Mouse (Mus musculus): ENCODE measurements around the gene Hadhb. TPM values are rescaled to one million over a fixed set of nuclear protein-coding genes. Genes with fewer than 3 reads are reported as not detected.

Hadhb gene
- 100 to 1,000 TPM; 340 to 569 TPM for total RNA-seq (2021)
- long read RNA-seq, experiment 1, transcript Hadhb-202 (16 exons, 2,045 nt), result minor isoform, 24 of 1,288 reads
- long read RNA-seq, experiment 1, transcript Hadhb-203 (16 exons, 2,048 nt), result minor isoform, 454 of 1,288 reads
- long read RNA-seq, experiment 1, transcript Hadhb-201 (16 exons, 2,033 nt), result major isoform, 745 of 1,288 reads
- long read RNA-seq, experiment 1, partial matches to known transcripts, result 30 of 1,288 reads
- long read RNA-seq, experiment 1, other reads (novel, unspliced or antisense), result 35 of 1,288 reads
- long read RNA-seq, experiment 2, transcript Hadhb-203 (16 exons, 2,048 nt), result minor isoform, 508 of 1,487 reads
- long read RNA-seq, experiment 2, transcript Hadhb-201 (16 exons, 2,033 nt), result major isoform, 874 of 1,487 reads
- long read RNA-seq, experiment 2, transcript Hadhb-202 (16 exons, 2,045 nt), result minor isoform, 20 of 1,487 reads
- long read RNA-seq, experiment 2, partial matches to known transcripts, result 49 of 1,487 reads
- long read RNA-seq, experiment 2, other reads (novel, unspliced or antisense), result 36 of 1,487 reads

- H3K27ac ChIP-seq, result peak within 1 kb of the TSS; percentile 100
- no peak for TF ChIP-seq CTCF (IDR thresholded peaks at IDR 0.05)
- H3K4me3 ChIP-seq, result peak within 1 kb of the TSS; percentile 86
- intact Hi-C loops (cut with DNase I), result no loop called here
- peak; percentile 96 for DNase-seq
Observed at GRCm38 (mm10) chr5:30154474-30155394, at the start of gene Hadhb, which contains the start of gene Hadha. Gene Hadhb (plus strand): TSS chr5:30155248. Gene Hadha (minus strand): TSS chr5:30155162.

- no peak for DNase-seq
- intact Hi-C loops (cut with DNase I), result no loop called here
- no peak for TF ChIP-seq CTCF (IDR thresholded peaks at IDR 0.05)
- no peak within 1 kb of the TSS for H3K27ac ChIP-seq
- peak within 1 kb of the TSS; percentile 74 for H3K4me3 ChIP-seq
Observed at GRCm38 (mm10) chr5:30105668-30106300, 49.3 kb upstream of the Hadhb start, which contains the start of gene 3110082J24Rik. Gene 3110082J24Rik (minus strand): TSS chr5:30106086.

DNA sequence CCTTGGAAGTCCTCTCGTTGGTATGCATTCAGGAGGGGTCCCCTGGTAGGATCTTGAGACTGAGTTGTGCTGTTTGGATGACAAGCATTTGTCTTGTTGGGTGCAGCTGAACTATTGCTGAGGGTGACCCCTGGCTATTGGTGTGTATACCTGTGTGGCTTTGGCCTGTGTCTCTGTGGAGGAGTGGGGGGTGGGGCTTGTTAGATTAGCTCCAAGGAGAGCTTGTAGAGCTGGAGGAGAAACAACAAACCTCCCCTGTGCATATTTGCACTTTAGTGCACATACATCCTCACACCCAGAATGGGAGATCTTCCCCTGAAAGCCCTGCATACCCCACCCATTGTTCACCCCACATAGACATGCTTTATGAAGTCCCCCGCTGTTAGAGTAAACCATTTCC, 48.3 kb upstream of the Hadhb start:
- intact Hi-C loops (cut with DNase I), result no loop called here
- TF ChIP-seq CTCF (IDR thresholded peaks at IDR 0.05), result no peak
- no peak overlapping the region for H3K27ac ChIP-seq
- DNase-seq, result no peak
- no peak overlapping the region for H3K4me3 ChIP-seq

DNA sequence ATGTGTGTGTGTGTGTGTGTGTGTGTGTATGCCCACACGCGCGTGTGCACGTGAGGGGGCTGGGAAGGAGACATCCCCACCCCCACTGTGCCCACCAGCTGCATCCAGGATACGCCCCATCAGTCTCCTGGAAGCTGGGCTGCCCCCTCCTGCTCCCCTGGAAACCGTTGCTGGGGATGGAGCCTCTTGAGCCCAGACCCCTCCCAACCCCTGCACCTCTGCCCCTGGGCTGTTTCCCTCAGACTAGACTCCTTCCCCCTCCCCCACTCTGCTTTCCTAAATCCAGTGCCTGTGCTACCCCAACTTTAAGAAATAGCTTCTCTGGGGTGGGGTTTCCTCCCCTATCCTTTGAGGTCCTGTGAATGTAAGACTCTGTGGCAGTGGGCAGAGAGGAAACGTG, 47.9 kb upstream of the Hadhb start:
- H3K27ac ChIP-seq, result no peak overlapping the region
- DNase-seq, result no peak
- intact Hi-C loops (cut with DNase I), result no loop called here
- TF ChIP-seq CTCF (IDR thresholded peaks at IDR 0.05), result no peak
- no peak overlapping the region for H3K4me3 ChIP-seq

GRCm38 (mm10) chr5:30107611-30108041, 47.4 kb upstream of the Hadhb start:
- no peak for TF ChIP-seq CTCF (IDR thresholded peaks at IDR 0.05)
- H3K27ac ChIP-seq, result no peak overlapping the region
- no peak for DNase-seq
- intact Hi-C loops (cut with DNase I), result no loop called here
- no peak overlapping the region for H3K4me3 ChIP-seq

GRCm38 (mm10) chr5:30108233-30108632, 46.8 kb upstream of the Hadhb start:
- no peak overlapping the region for H3K4me3 ChIP-seq
- no peak for DNase-seq
- H3K27ac ChIP-seq, result no peak overlapping the region
- TF ChIP-seq CTCF (IDR thresholded peaks at IDR 0.05), result no peak
- intact Hi-C loops (cut with DNase I), result no loop called here

DNA sequence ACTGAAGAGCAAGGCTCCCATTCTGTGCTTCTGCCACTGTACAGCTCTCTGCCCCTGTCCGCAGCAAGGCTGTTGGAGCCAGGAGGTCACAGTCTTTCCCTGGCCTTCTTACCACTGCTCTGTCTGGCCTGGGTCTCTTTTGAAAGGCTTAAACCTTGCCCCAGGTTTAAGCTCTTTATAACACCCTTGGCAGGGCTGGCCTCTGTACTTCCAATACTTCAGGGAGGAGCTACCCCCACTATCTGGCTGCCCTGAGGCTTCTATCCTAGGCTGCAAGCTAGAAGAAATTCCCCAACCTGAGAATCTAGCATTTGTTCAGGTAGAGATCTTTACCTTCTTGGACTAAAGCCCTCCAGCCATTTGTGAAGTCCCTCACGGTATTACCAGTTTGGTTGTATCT, 45.1 kb upstream of the Hadhb start:
- no peak for DNase-seq
- no peak for TF ChIP-seq CTCF (IDR thresholded peaks at IDR 0.05)
- H3K27ac ChIP-seq, result no peak overlapping the region
- intact Hi-C loops (cut with DNase I), result loop anchor here (10.0 kb wide), 1 partner anchor 285 kb away; no protein-coding TSS in a partner anchor
- no peak overlapping the region for H3K4me3 ChIP-seq

DNA sequence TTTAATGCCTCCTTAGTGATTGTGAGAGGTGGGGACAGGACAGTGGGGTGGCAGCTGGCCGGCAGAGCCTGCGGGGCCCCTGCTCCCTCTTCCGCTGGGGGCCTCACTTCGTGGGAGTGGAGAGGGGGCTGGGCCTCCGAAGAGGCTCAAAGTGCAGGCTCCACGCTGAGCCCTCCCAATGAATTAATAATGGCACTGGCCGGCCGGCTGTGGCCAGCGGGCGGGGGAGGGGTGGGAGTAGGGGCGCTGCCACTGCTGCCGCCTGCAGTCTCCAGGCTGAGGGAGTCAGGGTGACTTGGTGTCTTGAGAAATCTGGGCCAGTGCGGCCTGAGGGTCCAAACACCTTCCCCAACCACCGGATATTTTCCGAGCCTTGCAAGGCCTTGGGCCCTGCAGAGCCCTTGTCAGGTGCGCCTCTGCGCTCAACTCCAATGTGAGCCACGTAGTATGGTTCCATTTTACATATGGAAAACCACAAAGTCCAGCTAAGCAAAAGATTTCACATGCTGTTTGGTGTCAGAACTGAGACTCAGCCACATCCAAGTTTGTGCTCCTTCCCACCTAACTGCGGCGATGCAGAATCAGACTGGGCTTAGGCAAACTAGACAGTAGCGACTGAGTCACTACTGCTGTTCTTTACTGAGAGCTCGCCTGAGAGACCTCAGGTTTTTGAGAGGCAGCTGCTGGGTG, 44.5 kb upstream of the Hadhb start:
- no peak for DNase-seq
- TF ChIP-seq CTCF (IDR thresholded peaks at IDR 0.05), result no peak
- peak overlapping the region; percentile 54 for H3K4me3 ChIP-seq
- no peak overlapping the region for H3K27ac ChIP-seq
- intact Hi-C loops (cut with DNase I), result loop anchor here (10.0 kb wide), 1 partner anchor 286 kb away; no protein-coding TSS in a partner anchor

- DNase-seq, result no peak
- intact Hi-C loops (cut with DNase I), result loop anchor here (10.0 kb wide), 1 partner anchor 286 kb away; no protein-coding TSS in a partner anchor
- no peak; the same call in 1 of the 2 replicates for TF ChIP-seq CTCF (IDR thresholded peaks at IDR 0.05)
- H3K27ac ChIP-seq, result no peak overlapping the region
- H3K4me3 ChIP-seq, result peak overlapping the region; percentile 54
Observed at GRCm38 (mm10) chr5:30111126-30111525, 43.9 kb upstream of the Hadhb start.

DNA sequence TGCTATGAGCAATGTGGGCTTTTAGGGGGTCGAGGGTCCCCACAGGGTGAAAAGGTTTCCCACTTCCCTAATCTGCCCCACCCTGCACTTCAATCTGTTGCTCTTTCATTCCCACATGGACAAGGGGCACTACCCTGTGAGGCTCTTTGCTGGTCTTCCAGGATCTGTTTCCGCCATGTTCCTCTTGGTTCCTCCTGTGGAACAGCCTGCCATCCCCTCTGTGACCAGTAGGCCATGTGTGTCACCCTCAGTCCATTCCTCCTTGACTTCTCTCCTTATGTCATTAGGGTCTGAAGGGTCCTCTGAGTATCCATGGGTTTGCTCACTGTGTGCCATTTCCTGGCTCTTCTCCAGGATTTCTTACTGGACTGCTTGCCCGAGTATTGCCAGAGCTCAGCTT, 43.3 kb upstream of the Hadhb start:
- Histone ChIP-seq H3K27ac (no peak overlapping the region), H3K4me3 (no peak overlapping the region)
- intact Hi-C loops (cut with DNase I), result loop anchor here (10.0 kb wide), 1 partner anchor 287 kb away; no protein-coding TSS in a partner anchor
- TF ChIP-seq CTCF (IDR thresholded peaks at IDR 0.05), result no peak
- no peak for DNase-seq

GRCm38 (mm10) chr5:30112533-30113068, 42.4 kb upstream of the Hadhb start:
- TF ChIP-seq CTCF (IDR thresholded peaks at IDR 0.05), result peak; percentile 11; the same call in 1 of the 2 replicates
- no peak for DNase-seq
- H3K4me3 ChIP-seq, result no peak overlapping the region
- no peak overlapping the region for H3K27ac ChIP-seq
- intact Hi-C loops (cut with DNase I), result loop anchor here (10.0 kb wide), 1 partner anchor 288 kb away; no protein-coding TSS in a partner anchor

Measured in gastrocnemius, adult 2 months (tissue).